Mouse (Mus musculus) Patski (cell line): Measurements from ENCODE around the gene Ttc4. TPM values are rescaled to one million over a fixed set of nuclear protein-coding genes. Genes with fewer than 3 reads are reported as not detected.

Experiments
- ATAC-seq: fragments of 100-300 bp; one replicate; pipeline ENCODE4 v1.8.0; 2021
- CTCF ChIA-PET: fragments of 350-600 bp; sonication (Branson Sonifier 250); formaldehyde crosslinking; loops from one replicate; lab custom pipeline; 2022; ENCODE audit warnings: inconsistent platforms; lab: Charles Lee
- POLR2A ChIA-PET: fragments of 350-600 bp; sonication (Branson Sonifier 250); formaldehyde crosslinking; loops from one replicate; lab custom pipeline; 2022; ENCODE audit warnings: antibody characterized with exemption, inconsistent platforms; lab: Charles Lee
- DNase-seq: peaks from one replicate; pipeline ENCODE4 v3.0.0-alpha.2; 2011; ENCODE audit warnings: low read depth, low spot score
- H3K27me3 ChIP-seq: fragments of 371-371 bp; one replicate; pipeline ENCODE4 v1.5.1; 2021
- CTCF ChIP-seq: fragments of 100-300 bp; IDR thresholded peaks from one replicate; pipeline ENCODE4 v1.5.1; 2021
- in situ Hi-C: fragments of 300-500 bp; cut with MboI; formaldehyde crosslinking; loops from 3 replicates; pipeline ENCODE4 v1.11.1; 2018; ENCODE audit warnings: low pct_unique_long_range_greater_than_20kb, mixed read lengths
- polyA plus RNA-seq: library from polyadenylated mRNA; unstranded; gene quantifications from one replicate; pipeline ENCODE4 v1.2.3, GENCODE M21; 2021

Ttc4 gene
- 20.5 TPM for polyA plus RNA-seq

DNA sequence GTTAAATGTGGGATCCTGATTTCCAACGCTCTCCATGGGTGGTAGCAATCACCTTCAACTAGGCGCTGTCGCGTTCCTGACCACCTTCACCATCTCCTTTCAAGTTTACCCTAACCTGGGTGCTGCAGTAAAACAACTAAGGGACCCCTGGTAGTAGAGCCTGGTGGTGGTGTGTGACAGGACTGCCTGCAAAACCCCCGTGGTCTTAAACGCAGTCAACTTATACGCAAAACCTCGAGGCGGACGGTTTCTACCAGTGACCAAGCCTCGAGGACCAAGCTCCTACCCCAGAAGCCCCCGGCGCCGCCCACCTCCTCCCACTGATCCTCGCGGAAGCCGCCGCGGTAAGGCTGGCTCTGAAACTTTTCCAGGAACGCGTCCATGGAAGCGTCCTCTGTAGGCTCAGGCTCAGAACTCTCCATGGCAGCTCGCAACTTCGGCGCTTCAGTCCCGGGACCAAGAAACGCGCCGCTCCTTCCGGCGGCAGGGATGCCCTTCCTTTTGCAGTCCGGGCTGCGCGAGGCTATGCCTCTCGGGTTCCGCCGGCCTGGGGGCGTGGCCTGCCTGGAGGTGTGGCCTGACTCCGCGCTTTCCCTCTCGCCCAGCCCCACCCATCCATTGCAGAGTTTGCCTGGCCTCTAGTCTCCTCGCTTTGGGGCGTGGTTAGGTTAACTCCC is at the start of gene Ttc4:
Gene Ttc4, minus strand, starts transcription at position 503 of the 677 bp plus-strand sequence.
- ChIA-PET POLR2A (no interaction called here), CTCF (interaction anchor here (0.9 to 2.0 kb wide), 2 partner anchors 41 to 48 kb away, joined by 3 to 5 read pairs; no protein-coding TSS in a partner anchor)
- peak; percentile 46 for DNase-seq
- in situ Hi-C loops = no loop called here
- no peaks in the 10 kb centered on the region for H3K27me3 ChIP-seq
- ATAC-seq = peak; percentile 79
- no peak for TF ChIP-seq CTCF

GRCm38 (mm10) chr4:106720631-106721030 is 41.9 kb upstream of the Ttc4 start:
- in situ Hi-C loops = no loop called here
- CTCF ChIA-PET = no interaction called here
- no peak for TF ChIP-seq CTCF
- ATAC-seq = no peak
- DNase-seq = no peak
- POLR2A ChIA-PET = no interaction called here
- H3K27me3 ChIP-seq = peaks cover 8% of the 10 kb centered on the region

- peaks cover 18% of the 10 kb centered on the region for H3K27me3 ChIP-seq
- POLR2A ChIA-PET = no interaction called here
- in situ Hi-C loops = no loop called here
- no peak for ATAC-seq
- CTCF ChIA-PET = interaction anchor here (0.7 to 1.5 kb wide), 2 partner anchors 99 to 100 kb away, joined by 3 to 4 read pairs; no protein-coding TSS in a partner anchor
- DNase-seq = no peak
- TF ChIP-seq CTCF = no peak
Observed at GRCm38 (mm10) chr4:106713622-106714021, 34.9 kb upstream of the Ttc4 start.

- CTCF ChIA-PET = interaction anchor here (0.8 to 5.1 kb wide), 5 partner anchors 13 to 94 kb away, joined by 3 to 33 read pairs (median 3); no protein-coding TSS in a partner anchor
- no peak for DNase-seq
- in situ Hi-C loops = loop anchor here (5.0 to 10.0 kb wide), 3 partner anchors 76 to 236 kb away; partner anchors contain the start of gene Lexm
- TF ChIP-seq CTCF = peak; percentile 88
- peaks cover 10% of the 10 kb centered on the region for H3K27me3 ChIP-seq
- no peak for ATAC-seq
- POLR2A ChIA-PET = interaction anchor here (1.6 kb wide), 1 partner anchor 93 kb away, joined by 5 read pairs; no protein-coding TSS in a partner anchor
Observed at GRCm38 (mm10) chr4:106708408-106708807, 29.7 kb upstream of the Ttc4 start.

GRCm38 (mm10) chr4:106707957-106708356 is 29.2 kb upstream of the Ttc4 start:
- in situ Hi-C loops = loop anchor here (5.0 to 10.0 kb wide), 3 partner anchors 76 to 236 kb away; partner anchors contain the start of gene Lexm
- ChIA-PET CTCF (interaction anchor here (0.8 to 5.1 kb wide), 4 partner anchors 12 to 93 kb away, joined by 3 to 33 read pairs (median 4); no protein-coding TSS in a partner anchor), POLR2A (interaction anchor here (1.6 kb wide), 1 partner anchor 93 kb away, joined by 5 read pairs; no protein-coding TSS in a partner anchor)
- TF ChIP-seq CTCF = no peak
- ATAC-seq (no peak), DNase-seq (no peak)
- peaks cover 10% of the 10 kb centered on the region for H3K27me3 ChIP-seq

DNA sequence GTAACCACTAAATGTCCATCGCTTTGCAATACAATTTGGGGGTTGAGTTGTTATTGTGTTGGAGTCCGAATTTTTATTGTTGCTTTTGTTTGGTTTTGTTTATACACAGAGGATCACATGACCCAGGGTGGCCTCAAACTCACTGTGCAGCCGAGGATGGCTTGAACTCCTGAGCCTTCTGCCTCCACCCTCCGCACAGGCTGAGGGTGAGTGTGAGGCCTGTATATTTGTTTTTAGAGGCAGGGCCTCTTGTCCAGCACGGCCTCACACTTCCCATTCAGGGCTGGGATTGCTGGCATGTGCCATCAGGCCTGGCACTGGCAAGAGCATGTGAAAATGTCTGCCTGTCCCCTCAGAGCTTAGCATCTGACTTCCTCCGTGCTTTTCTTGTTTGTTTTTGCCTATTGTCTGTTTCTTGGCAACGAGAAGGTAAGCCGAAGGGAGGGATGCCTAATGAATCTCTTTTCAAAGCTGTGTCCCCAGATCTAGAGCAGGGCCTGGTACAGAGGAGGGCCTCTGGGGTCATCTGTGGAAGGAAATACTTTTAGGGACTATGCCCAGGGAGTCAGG is 26.4 kb upstream of the Ttc4 start:
- in situ Hi-C loops = loop anchor here (5.0 to 10.0 kb wide), 3 partner anchors 73 to 233 kb away; partner anchors contain the start of gene Lexm
- POLR2A ChIA-PET = no interaction called here
- DNase-seq (no peak), ATAC-seq (no peak)
- no peak for TF ChIP-seq CTCF
- peaks cover 3% of the 10 kb centered on the region for H3K27me3 ChIP-seq
- CTCF ChIA-PET = interaction anchor here (1.9 to 5.1 kb wide), 2 partner anchors 74 to 91 kb away, joined by 5 to 33 read pairs; no protein-coding TSS in a partner anchor

DNA sequence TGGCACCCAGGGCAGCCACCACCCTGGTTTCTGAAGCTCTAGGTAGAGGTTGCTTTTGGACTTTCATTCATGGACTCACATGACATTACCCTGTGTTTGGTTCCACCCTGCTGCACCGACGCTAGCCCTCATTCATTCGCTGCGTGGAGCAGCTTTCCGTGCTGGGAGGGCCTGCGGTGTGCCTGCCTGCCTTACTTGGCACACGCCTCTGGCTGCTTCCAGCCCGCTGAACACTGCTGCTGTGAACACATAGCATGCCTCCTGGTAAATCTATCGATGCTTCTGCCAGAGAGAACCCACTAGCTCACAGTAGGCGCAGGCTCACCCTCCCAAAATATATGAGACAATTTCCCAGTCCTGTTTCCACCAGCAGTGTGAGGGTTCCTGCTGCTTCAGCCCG is 25.7 kb upstream of the Ttc4 start:
- ChIA-PET CTCF (interaction anchor here (1.9 to 5.1 kb wide), 2 partner anchors 73 to 90 kb away, joined by 5 to 33 read pairs; no protein-coding TSS in a partner anchor), POLR2A (no interaction called here)
- no peak for ATAC-seq
- in situ Hi-C loops = loop anchor here (10.0 kb wide), 1 partner anchor 90 kb away; the partner anchor contains the start of gene Lexm
- no peaks in the 10 kb centered on the region for H3K27me3 ChIP-seq
- no peak for DNase-seq
- no peak for TF ChIP-seq CTCF

DNA sequence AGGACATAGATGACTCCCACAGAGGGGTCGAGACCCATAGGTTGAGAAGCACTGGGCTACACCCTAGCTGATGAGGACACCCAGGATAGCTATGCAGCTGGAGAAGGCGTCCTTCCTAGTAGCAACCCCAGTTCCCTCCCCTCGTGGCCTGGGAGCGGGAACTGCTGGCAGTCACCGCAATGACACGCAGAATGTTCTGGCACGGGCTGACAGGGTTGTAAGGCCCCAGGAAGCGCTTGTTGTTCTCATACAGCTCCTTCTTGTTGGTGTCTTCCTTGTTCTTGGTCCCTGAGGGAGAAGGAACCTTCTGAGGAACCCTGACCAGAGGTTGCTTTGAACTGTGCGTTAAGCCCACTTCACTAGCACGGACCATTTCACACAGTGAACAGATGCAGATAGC is 25.2 kb upstream of the Ttc4 start:
- in situ Hi-C loops = loop anchor here (10.0 kb wide), 1 partner anchor 89 kb away; the partner anchor contains the start of gene Lexm
- ATAC-seq = no peak
- CTCF ChIA-PET = interaction anchor here (1.9 to 5.1 kb wide), 2 partner anchors 73 to 89 kb away, joined by 5 to 33 read pairs; no protein-coding TSS in a partner anchor
- no peak for DNase-seq
- POLR2A ChIA-PET = no interaction called here
- no peak for TF ChIP-seq CTCF
- no peaks in the 10 kb centered on the region for H3K27me3 ChIP-seq

- ATAC-seq (no peak), DNase-seq (no peak)
- POLR2A ChIA-PET = interaction anchor here (0.6 kb wide), 1 partner anchor 91 kb away, joined by 8 read pairs; no protein-coding TSS in a partner anchor
- CTCF ChIA-PET = interaction anchor here (0.9 to 2.3 kb wide), 3 partner anchors 8 to 87 kb away, joined by 3 to 9 read pairs (median 4); no protein-coding TSS in a partner anchor
- H3K27me3 ChIP-seq = no peaks in the 10 kb centered on the region
- TF ChIP-seq CTCF = no peak
- in situ Hi-C loops = loop anchor here (10.0 kb wide), 1 partner anchor 86 kb away; the partner anchor contains the start of gene Lexm
Observed at GRCm38 (mm10) chr4:106700798-106701197, 22.1 kb upstream of the Ttc4 start.

- no peak for DNase-seq
- in situ Hi-C loops = loop anchor here (10.0 kb wide), 1 partner anchor 85 kb away; the partner anchor contains the start of gene Lexm
- POLR2A ChIA-PET = no interaction called here
- CTCF ChIA-PET = interaction anchor here (2.3 kb wide), 1 partner anchor 86 kb away, joined by 9 read pairs; no protein-coding TSS in a partner anchor
- no peak for ATAC-seq
- no peak for TF ChIP-seq CTCF
- H3K27me3 ChIP-seq = no peaks in the 10 kb centered on the region
Observed at GRCm38 (mm10) chr4:106699989-106700388, 21.2 kb upstream of the Ttc4 start.
